Mouse (Mus musculus): Measurements from ENCODE around the gene Mfsd6. TPM values are rescaled to one million over a fixed set of nuclear protein-coding genes. Genes with fewer than 3 reads are reported as not detected.
A peak's percentile ranks its signal among the peaks of the same experiment; 100 is the strongest.

Mfsd6 gene
- polyA plus RNA-seq, 1 experiment from 2014 or later, result 0.73 TPM

DNA sequence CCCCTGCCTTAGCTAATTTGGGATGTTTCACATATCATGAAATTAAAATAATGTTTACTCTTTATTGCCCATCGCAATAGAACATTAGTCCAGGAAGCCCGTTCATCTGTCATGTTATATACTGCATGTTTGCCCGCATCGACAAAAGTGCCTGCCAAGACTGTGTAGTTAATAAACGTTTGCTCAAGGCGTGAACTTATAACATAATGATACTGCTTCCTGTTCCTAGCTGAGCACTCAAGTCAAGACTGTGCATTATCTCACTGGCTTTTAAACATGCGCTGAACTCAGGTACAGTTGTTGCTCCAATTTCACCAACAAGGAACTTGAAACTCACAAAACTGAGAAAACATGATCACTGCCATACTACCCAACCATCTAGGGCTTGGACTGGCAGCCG is 39.6 kb downstream of the Mfsd6 start:
- DNase-seq (ENCODE audit: low spot score), result no peak
- H3K27ac ChIP-seq, result no peak overlapping the region
- WGBS, result 94% methylated on average over 8 of the region's 8 CpGs

DNA sequence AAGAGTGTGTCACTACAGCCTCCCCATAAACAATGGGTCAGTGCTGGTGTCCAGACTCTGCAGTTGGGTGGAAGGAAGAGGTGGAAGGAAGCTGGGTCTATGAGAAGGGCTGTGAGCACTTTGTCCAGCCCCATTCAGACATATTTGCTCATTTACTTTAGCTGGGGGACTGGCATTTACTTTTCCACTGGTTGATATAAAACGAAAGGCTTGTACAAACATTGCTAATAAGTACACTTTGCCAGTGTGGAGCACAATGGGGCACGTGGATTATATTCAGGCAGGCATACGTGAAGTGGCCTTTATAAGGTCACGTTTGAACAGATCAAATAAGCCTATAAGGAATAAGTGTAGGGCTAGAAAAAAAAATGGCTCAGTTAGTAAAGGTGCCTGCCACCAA is 43.7 kb downstream of the Mfsd6 start:
- 86% methylated on average over 4 of the region's 4 CpGs for WGBS
- H3K27me3 ChIP-seq (ENCODE audit: low read depth, poor library complexity, severe bottlenecking), result no peaks in the 10 kb centered on the region
- no peak overlapping the region for H3K4me3 ChIP-seq
- DNase-seq (ENCODE audit: low spot score), result no peak
- H3K27ac ChIP-seq, result no peak overlapping the region
- no peaks in the 10 kb centered on the region for H3K9me3 ChIP-seq (replicated peaks)
- no peaks in the 10 kb centered on the region for H3K4me1 ChIP-seq
- H3K36me3 ChIP-seq, result no peaks in the 10 kb centered on the region

More for the DNA sequence above, 39.6 kb downstream of the Mfsd6 start:
- Histone ChIP-seq H3K4me3 (no peak overlapping the region), H3K4me1 (no peaks in the 10 kb centered on the region), H3K9me3 (replicated peaks) (no peaks in the 10 kb centered on the region), H3K27me3 (ENCODE audit: low read depth, poor library complexity, severe bottlenecking) (no peaks in the 10 kb centered on the region), H3K36me3 (no peaks in the 10 kb centered on the region)

DNA sequence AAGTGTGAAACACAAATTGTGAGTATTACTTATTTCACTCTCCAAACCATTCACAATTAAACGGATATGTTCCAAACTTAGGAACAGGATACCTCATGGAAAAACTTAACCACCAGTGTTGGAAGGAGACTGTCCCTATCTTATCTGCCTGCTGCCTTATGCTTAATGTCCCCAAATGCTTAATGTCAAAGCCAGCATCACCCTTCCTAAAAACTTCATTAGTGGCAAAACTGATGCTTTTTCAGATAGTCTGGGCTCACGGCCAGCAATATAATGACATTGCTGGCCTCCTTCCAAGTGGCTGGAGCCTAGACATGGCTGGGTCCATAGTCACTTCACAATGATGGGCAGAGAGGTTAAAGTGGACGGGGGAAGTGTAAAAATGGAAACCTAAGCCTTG is 50.6 kb downstream of the Mfsd6 start:
- Histone ChIP-seq H3K9me3 (replicated peaks) (no peaks in the 10 kb centered on the region), H3K27me3 (ENCODE audit: low read depth, poor library complexity, severe bottlenecking) (no peaks in the 10 kb centered on the region), H3K4me1 (peaks cover 3% of the 10 kb centered on the region; the same call in 1 of the 2 replicates), H3K4me3 (no peak overlapping the region), H3K36me3 (no peaks in the 10 kb centered on the region), H3K27ac (no peak overlapping the region)
- DNase-seq (ENCODE audit: low spot score), result no peak
- WGBS, result 88% methylated on average over 3 of the region's 3 CpGs

DNA sequence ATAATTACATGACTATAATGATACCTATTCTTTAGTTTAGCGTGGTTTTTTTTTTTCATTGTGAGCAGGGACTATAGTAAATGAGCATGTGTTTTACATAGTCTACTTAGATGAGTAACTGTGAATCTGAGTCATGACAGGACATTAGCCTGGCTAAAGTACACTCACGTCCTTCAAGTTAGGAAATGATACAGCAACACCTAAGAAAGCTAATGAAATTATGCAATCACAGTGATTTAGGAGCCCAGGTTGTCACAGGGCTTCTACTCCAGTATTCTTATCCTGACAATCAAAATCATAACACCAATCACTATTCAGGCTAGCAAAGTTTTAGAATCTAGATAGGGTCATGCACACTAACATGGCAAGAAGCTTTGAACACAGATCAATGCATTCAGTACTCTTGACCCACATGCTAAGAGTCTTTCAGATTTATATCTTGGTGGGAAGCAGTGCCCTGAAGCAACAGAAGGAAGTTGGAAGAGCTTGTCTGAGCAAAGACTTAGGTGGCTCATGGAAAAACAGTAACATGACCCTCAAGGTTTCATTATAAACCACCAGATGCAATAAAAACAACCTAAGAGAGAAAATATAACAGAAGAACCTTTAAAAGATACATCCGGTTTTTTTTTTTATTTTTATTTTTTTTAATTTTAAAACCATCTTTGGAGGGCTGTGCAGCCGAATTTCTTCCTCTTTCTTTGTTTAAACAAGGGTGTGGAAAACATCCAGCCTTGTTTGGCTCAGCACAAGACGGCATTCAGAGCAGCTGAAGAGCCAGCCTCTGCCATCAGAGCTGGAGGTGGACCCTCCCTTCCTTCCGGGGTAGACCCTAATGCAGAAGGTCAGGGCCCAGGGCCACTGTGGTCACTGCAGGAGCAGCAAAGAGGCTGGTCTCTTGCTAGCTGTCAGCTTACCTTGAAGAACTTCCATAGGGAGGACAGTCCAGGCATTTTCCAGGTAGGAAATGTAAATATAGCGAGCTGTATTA is 51.4 kb downstream of the Mfsd6 start:
- Histone ChIP-seq H3K4me1 (peaks cover 3% of the 10 kb centered on the region; the same call in 1 of the 2 replicates), H3K4me3 (no peak overlapping the region), H3K27ac (no peak overlapping the region), H3K9me3 (replicated peaks) (no peaks in the 10 kb centered on the region), H3K27me3 (ENCODE audit: low read depth, poor library complexity, severe bottlenecking) (no peaks in the 10 kb centered on the region), H3K36me3 (no peaks in the 10 kb centered on the region)
- 74% methylated on average over 7 of the region's 7 CpGs for WGBS
- DNase-seq (ENCODE audit: low spot score), result no peak

DNA sequence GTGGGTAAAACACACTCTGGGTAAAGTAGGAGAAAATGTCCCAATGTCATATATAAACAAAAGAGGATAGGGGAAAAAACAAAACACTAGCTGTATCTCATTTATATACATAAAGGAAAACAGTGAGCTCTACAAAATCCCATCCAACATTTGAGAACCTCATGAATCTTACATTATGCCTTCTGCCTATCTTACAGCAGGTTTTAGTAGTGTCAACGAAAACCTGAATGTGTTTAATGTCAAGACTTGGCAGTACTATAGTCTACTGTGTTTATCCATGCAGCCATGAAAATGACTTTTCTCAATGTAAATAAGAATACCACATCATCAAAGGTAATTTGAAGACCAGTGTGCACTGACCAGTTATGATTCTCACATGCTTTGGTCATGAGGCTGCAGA is 57.3 kb downstream of the Mfsd6 start:
- Histone ChIP-seq H3K4me1 (peaks cover 3% of the 10 kb centered on the region; the same call in 1 of the 2 replicates), H3K27me3 (ENCODE audit: low read depth, poor library complexity, severe bottlenecking) (no peaks in the 10 kb centered on the region), H3K27ac (no peak overlapping the region), H3K36me3 (no peaks in the 10 kb centered on the region), H3K9me3 (replicated peaks) (no peaks in the 10 kb centered on the region), H3K4me3 (no peak overlapping the region)
- 96% methylated on average over 1 of the region's 1 CpGs for WGBS
- no peak for DNase-seq (ENCODE audit: low spot score)

DNA sequence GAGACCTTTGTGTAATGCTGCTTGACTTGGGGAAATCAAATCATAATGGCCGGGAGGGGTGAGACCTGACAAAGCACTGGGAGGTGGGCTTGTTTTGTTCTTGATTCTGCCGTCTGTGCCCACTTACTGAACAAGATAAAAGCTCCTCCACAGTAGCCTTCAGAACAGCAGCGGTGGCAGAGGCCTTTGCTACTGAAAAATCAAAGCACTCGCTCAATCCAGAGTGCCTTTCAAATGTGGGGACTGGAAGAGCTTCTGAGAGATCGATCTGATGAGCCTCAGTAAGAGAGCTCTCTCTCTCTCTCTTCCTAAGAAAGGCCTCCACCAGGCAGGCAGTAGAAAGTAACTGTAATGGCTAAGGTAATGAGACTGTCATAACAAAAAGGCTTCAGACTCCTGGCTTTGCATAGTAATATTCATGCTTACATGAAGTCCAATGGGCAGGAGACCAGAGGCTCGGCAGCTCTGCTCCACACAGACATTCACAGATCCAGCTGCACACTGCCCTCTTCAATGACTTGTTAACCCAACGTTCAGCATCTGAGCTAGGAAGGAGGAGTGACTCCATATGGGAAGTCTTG is 58.4 kb downstream of the Mfsd6 start:
- Histone ChIP-seq H3K9me3 (replicated peaks) (no peaks in the 10 kb centered on the region), H3K4me1 (peaks cover 3% of the 10 kb centered on the region; the same call in 1 of the 2 replicates), H3K4me3 (no peak overlapping the region), H3K27me3 (ENCODE audit: low read depth, poor library complexity, severe bottlenecking) (no peaks in the 10 kb centered on the region), H3K27ac (no peak overlapping the region), H3K36me3 (no peaks in the 10 kb centered on the region)
- 60% methylated on average over 7 of the region's 7 CpGs for WGBS
- DNase-seq (ENCODE audit: low spot score), result no peak

DNA sequence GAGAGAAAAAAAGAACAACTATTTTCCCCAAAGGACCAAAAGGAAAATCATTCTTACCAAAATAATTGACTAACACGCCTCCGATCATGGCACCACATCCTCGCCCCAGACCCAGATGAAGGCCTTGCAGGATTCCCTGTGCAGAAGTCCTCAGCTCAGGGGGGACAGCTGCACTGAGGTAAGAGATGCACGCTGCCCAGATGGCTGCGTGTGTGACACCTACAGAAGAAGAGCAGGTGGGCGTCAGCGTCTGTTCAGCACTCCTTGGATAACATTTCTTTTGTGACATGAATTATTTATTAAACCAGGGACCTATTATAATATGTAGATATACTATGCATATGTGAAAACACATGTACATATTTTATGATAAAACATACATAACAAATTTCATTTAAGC is 64.0 kb downstream of the Mfsd6 start:
- WGBS, result 92% methylated on average over 7 of the region's 7 CpGs
- Histone ChIP-seq H3K9me3 (replicated peaks) (no peaks in the 10 kb centered on the region), H3K27ac (no peak overlapping the region)

DNA sequence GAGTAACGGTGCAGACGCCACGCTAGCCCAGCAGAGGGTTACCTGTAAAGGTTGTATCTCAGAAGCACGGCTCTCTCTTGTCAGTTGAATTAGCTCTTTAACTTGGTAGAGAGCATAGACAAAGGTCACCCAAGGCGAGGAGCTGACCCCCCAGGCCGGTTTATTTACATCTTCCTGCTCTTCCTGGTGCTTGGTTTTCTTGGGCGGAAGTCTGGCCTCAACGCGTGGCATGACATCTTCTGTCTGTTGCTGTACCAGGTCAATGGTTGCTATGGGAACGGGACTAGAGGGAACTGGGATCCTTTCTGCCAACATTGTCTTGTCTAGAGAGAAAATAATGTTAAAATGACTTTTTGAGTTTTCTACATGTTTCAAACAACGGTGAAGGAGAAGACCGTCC is 66.5 kb downstream of the Mfsd6 start:
- H3K36me3 ChIP-seq, result no peaks in the 10 kb centered on the region
- no peak for DNase-seq (ENCODE audit: low spot score)
- no peaks in the 10 kb centered on the region for H3K27me3 ChIP-seq (ENCODE audit: low read depth, poor library complexity, severe bottlenecking)
- WGBS, result 87% methylated on average over 12 of the region's 12 CpGs
- H3K9me3 ChIP-seq (replicated peaks), result no peaks in the 10 kb centered on the region
- H3K4me3 ChIP-seq, result no peak overlapping the region
- H3K4me1 ChIP-seq, result peaks cover 7% of the 10 kb centered on the region; the same call in 1 of the 2 replicates
- H3K27ac ChIP-seq, result no peak overlapping the region

More for the DNA sequence above, 64.0 kb downstream of the Mfsd6 start:
- Histone ChIP-seq H3K4me1 (peaks cover 7% of the 10 kb centered on the region; the same call in 1 of the 2 replicates), H3K4me3 (no peak overlapping the region), H3K36me3 (no peaks in the 10 kb centered on the region), H3K27me3 (ENCODE audit: low read depth, poor library complexity, severe bottlenecking) (no peaks in the 10 kb centered on the region)
- DNase-seq (ENCODE audit: low spot score), result no peak

DNA sequence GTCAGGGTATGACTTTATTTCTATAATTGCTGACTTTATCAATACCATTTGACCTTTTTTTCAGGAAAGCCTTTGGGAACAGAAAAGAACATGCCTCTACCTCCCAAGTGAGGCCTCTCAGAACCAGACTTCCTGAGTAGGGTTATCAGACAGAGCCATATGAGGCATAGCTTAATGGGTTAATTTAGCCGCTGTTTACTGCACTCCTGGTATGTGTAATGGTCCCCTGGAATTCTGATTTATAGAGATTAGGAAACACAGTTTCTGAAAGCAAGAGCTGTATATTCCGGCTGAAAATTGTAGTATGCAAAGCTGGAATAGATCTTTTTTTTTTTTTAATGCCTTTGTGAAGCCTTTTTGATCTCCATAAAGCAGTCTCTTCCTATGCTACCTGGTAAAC is 67.0 kb downstream of the Mfsd6 start:
- no peak overlapping the region for H3K27ac ChIP-seq
- 70% methylated on average over 2 of the region's 2 CpGs for WGBS
- no peak overlapping the region for H3K4me3 ChIP-seq

DNA sequence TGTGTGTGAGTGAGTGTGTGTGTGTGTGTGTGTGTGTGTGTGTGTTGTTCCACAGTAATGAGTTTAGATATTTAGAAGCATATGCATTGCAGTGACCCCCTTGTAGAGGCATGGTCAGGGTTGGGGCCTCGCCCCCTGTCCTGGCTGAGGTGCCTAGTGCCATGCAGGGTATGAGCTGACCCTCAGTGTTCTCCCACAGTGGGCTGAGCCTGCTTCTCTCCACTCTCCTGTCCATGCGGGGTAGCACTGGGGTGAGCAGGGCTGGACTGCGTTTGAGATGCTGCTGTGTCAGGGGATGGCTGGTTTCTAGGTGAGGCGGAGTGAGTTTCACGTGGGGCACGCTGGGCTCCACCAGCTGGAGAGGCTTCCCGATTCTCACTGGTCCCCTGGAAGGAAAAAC is 69.1 kb downstream of the Mfsd6 start:
- WGBS, result 90% methylated on average over 7 of the region's 7 CpGs

More for the DNA sequence above, 67.0 kb downstream of the Mfsd6 start:
- DNase-seq (ENCODE audit: low spot score), result no peak
- Histone ChIP-seq H3K27me3 (ENCODE audit: low read depth, poor library complexity, severe bottlenecking) (no peaks in the 10 kb centered on the region), H3K36me3 (no peaks in the 10 kb centered on the region), H3K4me1 (peaks cover 7% of the 10 kb centered on the region; the same call in 1 of the 2 replicates), H3K9me3 (replicated peaks) (no peaks in the 10 kb centered on the region)

DNA sequence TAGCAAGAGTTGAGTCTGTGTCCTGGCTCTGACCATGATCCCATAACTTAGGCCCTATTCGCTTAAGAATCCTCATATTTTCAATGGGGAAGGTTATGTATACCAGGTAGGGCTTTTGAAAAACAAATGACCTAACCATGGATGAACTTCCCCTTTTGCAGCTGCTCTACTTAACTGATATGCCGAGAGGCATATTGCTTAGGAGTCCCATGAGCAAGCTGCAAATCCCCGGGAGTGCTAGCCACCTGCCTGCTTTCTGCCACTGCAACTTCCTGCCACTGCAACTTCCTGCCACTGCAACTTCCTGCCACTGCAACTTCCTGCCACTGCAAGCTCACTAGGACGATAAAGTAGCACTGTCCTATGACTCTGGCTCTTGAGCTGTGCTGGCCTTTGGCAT is 72.1 kb downstream of the Mfsd6 start:
- WGBS, result 84% methylated on average over 4 of the region's 4 CpGs
- Histone ChIP-seq H3K27ac (no peak overlapping the region), H3K27me3 (ENCODE audit: low read depth, poor library complexity, severe bottlenecking) (no peaks in the 10 kb centered on the region), H3K4me1 (peaks cover 18% of the 10 kb centered on the region; the same call in 1 of the 2 replicates), H3K36me3 (peaks cover 11% of the 10 kb centered on the region), H3K4me3 (no peak overlapping the region), H3K9me3 (replicated peaks) (no peaks in the 10 kb centered on the region)
- no peak for DNase-seq (ENCODE audit: low spot score)

More for the DNA sequence above, 69.1 kb downstream of the Mfsd6 start:
- Histone ChIP-seq H3K27me3 (ENCODE audit: low read depth, poor library complexity, severe bottlenecking) (no peaks in the 10 kb centered on the region), H3K36me3 (no peaks in the 10 kb centered on the region), H3K4me3 (no peak overlapping the region), H3K9me3 (replicated peaks) (no peaks in the 10 kb centered on the region), H3K4me1 (peaks cover 10% of the 10 kb centered on the region; the same call in 1 of the 2 replicates), H3K27ac (peak overlapping the region; percentile 50)
- DNase-seq (ENCODE audit: low spot score), result no peak

DNA sequence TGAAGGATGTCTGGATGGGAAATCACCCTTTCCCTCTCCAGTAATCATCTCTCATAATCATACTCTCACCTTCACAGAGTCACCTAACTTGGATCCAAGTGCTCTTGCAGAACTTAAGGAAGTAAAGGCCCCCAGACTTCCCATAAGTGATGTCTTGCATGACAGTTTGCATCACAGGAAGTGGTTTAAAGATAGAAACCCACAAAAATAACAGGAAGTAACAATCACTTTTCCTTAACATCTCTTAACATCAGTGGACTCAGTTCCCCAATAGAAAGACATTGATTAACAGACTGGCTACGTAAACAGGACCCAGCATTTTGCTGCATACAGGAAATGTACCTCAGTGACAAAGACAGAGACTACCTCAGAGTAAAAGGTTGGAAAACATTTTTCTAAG is 73.9 kb downstream of the Mfsd6 start:
- Histone ChIP-seq H3K9me3 (replicated peaks) (no peaks in the 10 kb centered on the region), H3K27me3 (ENCODE audit: low read depth, poor library complexity, severe bottlenecking) (no peaks in the 10 kb centered on the region), H3K36me3 (peaks cover 29% of the 10 kb centered on the region), H3K4me3 (no peak overlapping the region), H3K4me1 (peaks cover 17% of the 10 kb centered on the region; the same call in 1 of the 2 replicates), H3K27ac (peak overlapping the region; percentile 42)
- WGBS, result 64% methylated on average over 1 of the region's 1 CpGs
- DNase-seq (ENCODE audit: low spot score), result no peak

All from limb, embryonic 10.5 days (tissue).